Mouse (Mus musculus): ENCODE measurements around the gene Rab38. TPM values are rescaled to one million over a fixed set of nuclear protein-coding genes. Genes with fewer than 3 reads are reported as not detected.

The Rab38 gene
- polyA plus RNA-seq, 1 experiment from 2014 or later, result 9.5 TPM

- Histone ChIP-seq H3K36me3 (no peaks in the 10 kb centered on the region), H3K9me3 (no peaks in the 10 kb centered on the region), H3K27me3 (no peaks in the 10 kb centered on the region), H3K4me2 (no peak overlapping the region), H3K4me1 (replicated peaks) (no peaks in the 10 kb centered on the region), H3K4me3 (replicated peaks) (no peak overlapping the region), H3K27ac (no peak overlapping the region), H3K9ac (replicated peaks) (no peak overlapping the region)
- 21% methylated on average over 1 of the region's 1 CpGs for WGBS
- ATAC-seq (ENCODE audit: insufficient number of reproducible peaks, insufficient read depth, low FRiP score, low TSS enrichment, low read depth), result no peak
Measured at GRCm38 (mm10) chr7:88527100-88527671, 97.1 kb downstream of the Rab38 start.

- no peak for ATAC-seq (ENCODE audit: insufficient number of reproducible peaks, insufficient read depth, low FRiP score, low TSS enrichment, low read depth)
- no peak overlapping the region for H3K4me2 ChIP-seq
- H3K9ac ChIP-seq (replicated peaks), result no peak overlapping the region
- H3K27ac ChIP-seq, result no peak overlapping the region
- H3K4me1 ChIP-seq (replicated peaks), result no peaks in the 10 kb centered on the region
- no peaks in the 10 kb centered on the region for H3K27me3 ChIP-seq
- no peaks in the 10 kb centered on the region for H3K36me3 ChIP-seq
- no peaks in the 10 kb centered on the region for H3K9me3 ChIP-seq
- no peak overlapping the region for H3K4me3 ChIP-seq (replicated peaks)
Measured at GRCm38 (mm10) chr7:88536127-88536531, 106.1 kb downstream of the Rab38 start.

GRCm38 (mm10) chr7:88536743-88537142, 106.7 kb downstream of the Rab38 start:
- Histone ChIP-seq H3K4me3 (replicated peaks) (no peak overlapping the region), H3K4me1 (replicated peaks) (no peaks in the 10 kb centered on the region), H3K27me3 (no peaks in the 10 kb centered on the region), H3K9me3 (no peaks in the 10 kb centered on the region), H3K36me3 (no peaks in the 10 kb centered on the region), H3K27ac (no peak overlapping the region), H3K9ac (replicated peaks) (no peak overlapping the region), H3K4me2 (no peak overlapping the region)
- WGBS, result 65% methylated on average over 3 of the region's 3 CpGs
- ATAC-seq (ENCODE audit: insufficient number of reproducible peaks, insufficient read depth, low FRiP score, low TSS enrichment, low read depth), result no peak

Other genes with a start within 250 kb of the Rab38 start
- 36.7 and 40.9 TPM in 2 replicates for gene Ctsc, start 152.2 kb upstream of the Rab38 start, polyA plus RNA-seq (2016; fragmentation: Nextera tagmentation; extraction: Ambion mirVana)